Mouse (Mus musculus): ENCODE measurements around the gene Farp1.

GRCm38 (mm10) chr14:121097640-121098435 lies 62.8 kb downstream of the Farp1 start:
- no peak for TF ChIP-seq CTCF (IDR thresholded peaks at IDR 0.05; ENCODE audit: extremely low read depth, insufficient read length, insufficient replicate concordance, low read depth, low read length)
- no peak for TF ChIP-seq POLR2A (IDR thresholded peaks at IDR 0.05; ENCODE audit: low read depth, low read length)
